ENCODE assay signal across 1 mouse cellular context in genomic region chr19:5912103-5913006, GRCm38 (mm10).
A peak's percentile ranks its signal among the peaks of the same experiment; 100 is the strongest.
TF ChIP-seq lines count a peak whose summit lies in the region.

No protein-coding gene starts in this region.

TF ChIP-seq in CH12.LX, 34 proteins besides CTCF, POLR2A, EP300 and RAD21:
- peak; percentile 74 for TF ChIP-seq HCFC1 (IDR thresholded peaks at IDR 0.05; ENCODE audit: low read depth, low read length)
- no peak for TF ChIP-seq KAT2A (IDR thresholded peaks at IDR 0.05; ENCODE audit: insufficient replicate concordance, low read length)
- 0 out of 2 replicates have a peak, but pooled peaks have one; percentile 65 for TF ChIP-seq POLR2AphosphoS2 (IDR thresholded peaks at IDR 0.05; ENCODE audit: low read depth, low read length)
- TF ChIP-seq RCOR1 (conservative IDR thresholded peaks at IDR 0.05; ENCODE audit: low read depth, low read length), result 0 out of 2 replicates have a peak, but pooled peaks have one; percentile 38
- peak; percentile 24; the same call in 1 of the 2 replicates for TF ChIP-seq MAX (IDR thresholded peaks at IDR 0.05; ENCODE audit: low read length)
- TF ChIP-seq JUN (IDR thresholded peaks at IDR 0.05; ENCODE audit: insufficient read depth, low read depth, low read length), result no peak
- TF ChIP-seq CHD2 (IDR thresholded peaks at IDR 0.05; ENCODE audit: low read length), result no peak
- no peak for TF ChIP-seq ETS1 (conservative IDR thresholded peaks at IDR 0.05; ENCODE audit: low read depth, low read length)
- no peak for TF ChIP-seq USF1 (IDR thresholded peaks at IDR 0.05; ENCODE audit: low read depth, low read length)
- TF ChIP-seq ELF1 (IDR thresholded peaks at IDR 0.05; ENCODE audit: low read depth, low read length), result peak; percentile 52
- peak; percentile 90 for TF ChIP-seq CHD1 (IDR thresholded peaks at IDR 0.05; ENCODE audit: low read depth, low read length)
- TF ChIP-seq MEF2A (IDR thresholded peaks at IDR 0.05; ENCODE audit: borderline replicate concordance, low read depth, low read length), result peak; percentile 23; the same call in 1 of the 2 replicates
- no peak for TF ChIP-seq ZNF384 (IDR thresholded peaks at IDR 0.05; ENCODE audit: low read depth, low read length)
- peak; percentile 66 for TF ChIP-seq MXI1 (IDR thresholded peaks at IDR 0.05; ENCODE audit: low read depth, low read length)
- no peak for TF ChIP-seq GABPA (IDR thresholded peaks at IDR 0.05; ENCODE audit: insufficient replicate concordance, low read depth, low read length)
- TF ChIP-seq ZMIZ1 (IDR thresholded peaks at IDR 0.05; ENCODE audit: low read depth, low read length), result peak; percentile 92
- TF ChIP-seq USF2 (conservative IDR thresholded peaks at IDR 0.05; ENCODE audit: low read depth, low read length), result no peak
- TF ChIP-seq E2F4 (IDR thresholded peaks at IDR 0.05; ENCODE audit: insufficient replicate concordance, low read depth, low read length), result no peak
- no peak for TF ChIP-seq ZKSCAN1 (IDR thresholded peaks at IDR 0.05; ENCODE audit: borderline replicate concordance, low read depth, low read length)
- TF ChIP-seq TBP (conservative IDR thresholded peaks at IDR 0.05; ENCODE audit: low read depth, low read length), result peak; percentile 77; the same call in 1 of the 2 replicates
- TF ChIP-seq MYC (IDR thresholded peaks at IDR 0.05; ENCODE audit: low read depth, low read length), result no peak; the same call in 1 of the 2 replicates
- 0 out of 2 replicates have a peak, but pooled peaks have one; percentile 20 for TF ChIP-seq MAZ (IDR thresholded peaks at IDR 0.05; ENCODE audit: low read depth, low read length)
- no peak for TF ChIP-seq SMC3 (IDR thresholded peaks at IDR 0.05; ENCODE audit: low read depth, low read length)
- TF ChIP-seq JUND (conservative IDR thresholded peaks at IDR 0.05; ENCODE audit: low read depth, low read length), result no peak
- no peak for TF ChIP-seq UBTF (IDR thresholded peaks at IDR 0.05; ENCODE audit: low read depth, low read length)
- TF ChIP-seq PAX5 (IDR thresholded peaks at IDR 0.05; ENCODE audit: low read length), result no peak
- peak; percentile 96 for TF ChIP-seq NELFE (IDR thresholded peaks at IDR 0.05; ENCODE audit: low read depth, low read length)
- TF ChIP-seq IRF4 (IDR thresholded peaks at IDR 0.05; ENCODE audit: low read depth, low read length), result peak; percentile 7; the same call in 1 of the 2 replicates
- TF ChIP-seq SIN3A (IDR thresholded peaks at IDR 0.05; ENCODE audit: low read length), result peak; percentile 66; the same call in 1 of the 2 replicates
- TF ChIP-seq MAFK (IDR thresholded peaks at IDR 0.05; ENCODE audit: insufficient replicate concordance, low read length), result no peak
- peak; percentile 63; the same call in 1 of the 2 replicates for TF ChIP-seq TCF12 (IDR thresholded peaks at IDR 0.05; ENCODE audit: low read depth, low read length)
- peak; percentile 89 for TF ChIP-seq NRF1 (IDR thresholded peaks at IDR 0.05; ENCODE audit: low read depth, low read length)
- TF ChIP-seq BHLHE40 (IDR thresholded peaks at IDR 0.05; ENCODE audit: low read depth, low read length), result no peak
- no peak for TF ChIP-seq ZC3H11A (IDR thresholded peaks at IDR 0.05; ENCODE audit: low read depth, low read length)
TF ChIP-seq in CH12.LX: peak in this region for 16.
